Mouse (Mus musculus): ENCODE results near the gene Pdcd2l. TPM values are rescaled to one million over a fixed set of nuclear protein-coding genes. Genes with fewer than 3 reads are reported as not detected.
A peak's percentile ranks its signal among the peaks of the same experiment; 100 is the strongest.
"Not testable (repeated sequence)": the region's sequence is repeated elsewhere in the genome, so short reads cannot be mapped to it uniquely, and the experiment has no call there.

The Pdcd2l gene
- total and polyA plus RNA-seq, 2 experiments from 2014 or later, result 35.0 to 64.4 TPM

GRCm38 (mm10) chr7:34189376-34189989, 7.0 kb downstream of the Pdcd2l start:
- 92% methylated on average over 12 of the region's 12 CpGs for WGBS
- no peak for TF ChIP-seq CTCF (IDR thresholded peaks at IDR 0.05)
- no peak for ATAC-seq (ENCODE audit: low FRiP score)
- Histone ChIP-seq H3K27me3 (ENCODE audit: insufficient read depth, low read length) (no peaks in the 10 kb centered on the region), H3K4me3 (ENCODE audit: low read depth, low read length) (no peak overlapping the region), H3K36me3 (ENCODE audit: insufficient read depth, low read length) (peaks cover 56% of the 10 kb centered on the region), H3K4me2 (ENCODE audit: low read depth, low read length, poor library complexity, severe bottlenecking) (no peak overlapping the region), H3K4me1 (ENCODE audit: insufficient read depth, low read length) (no peaks in the 10 kb centered on the region), H3K9me3 (ENCODE audit: low read length) (no peaks in the 10 kb centered on the region), H3K9ac (replicated peaks; ENCODE audit: low read length, poor library complexity, severe bottlenecking) (no peak overlapping the region), H3K27ac (ENCODE audit: low read depth, low read length) (no peak overlapping the region)
- no peak for DNase-seq (ENCODE audit: low spot score)

DNA sequence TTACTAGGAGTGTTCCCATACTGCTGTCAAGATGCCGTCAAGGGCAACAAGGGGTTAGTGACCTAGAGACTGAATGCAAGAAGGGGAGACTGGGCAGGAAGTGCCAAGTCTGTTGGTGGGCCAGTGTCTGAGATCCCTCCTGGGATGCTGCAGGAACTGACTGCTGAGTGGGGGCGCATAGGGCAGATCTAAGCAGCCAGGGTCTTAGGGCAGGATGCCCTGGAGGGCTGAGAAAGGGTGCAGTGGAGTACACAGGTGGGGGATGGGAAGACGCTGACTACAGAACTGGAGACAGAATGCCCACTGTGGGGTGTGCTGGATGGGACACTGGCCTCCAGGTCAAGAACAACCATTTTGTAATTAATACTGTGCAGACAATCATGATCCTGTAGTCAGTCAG, 12.7 kb downstream of the Pdcd2l start:
- no peaks in the 10 kb centered on the region for H3K4me1 ChIP-seq (ENCODE audit: insufficient read depth, low read length)
- no peak overlapping the region for H3K4me2 ChIP-seq (ENCODE audit: low read depth, low read length, poor library complexity, severe bottlenecking)
- no peak overlapping the region for H3K4me3 ChIP-seq (ENCODE audit: low read depth, low read length)
- ATAC-seq (ENCODE audit: low FRiP score) (peak; percentile 31; the same call in 1 of the 2 replicates), DNase-seq (ENCODE audit: low spot score) (no peak)
- TF ChIP-seq CTCF (IDR thresholded peaks at IDR 0.05), result no peak
- WGBS, result 80% methylated on average over 3 of the region's 3 CpGs
- no peak overlapping the region for H3K27ac ChIP-seq (ENCODE audit: low read depth, low read length)
- no peaks in the 10 kb centered on the region for H3K9me3 ChIP-seq (ENCODE audit: low read length)
- H3K9ac ChIP-seq (replicated peaks; ENCODE audit: low read length, poor library complexity, severe bottlenecking), result no peak overlapping the region
- peaks cover 36% of the 10 kb centered on the region for H3K36me3 ChIP-seq (ENCODE audit: insufficient read depth, low read length)
- H3K27me3 ChIP-seq (ENCODE audit: insufficient read depth, low read length), result no peaks in the 10 kb centered on the region

DNA sequence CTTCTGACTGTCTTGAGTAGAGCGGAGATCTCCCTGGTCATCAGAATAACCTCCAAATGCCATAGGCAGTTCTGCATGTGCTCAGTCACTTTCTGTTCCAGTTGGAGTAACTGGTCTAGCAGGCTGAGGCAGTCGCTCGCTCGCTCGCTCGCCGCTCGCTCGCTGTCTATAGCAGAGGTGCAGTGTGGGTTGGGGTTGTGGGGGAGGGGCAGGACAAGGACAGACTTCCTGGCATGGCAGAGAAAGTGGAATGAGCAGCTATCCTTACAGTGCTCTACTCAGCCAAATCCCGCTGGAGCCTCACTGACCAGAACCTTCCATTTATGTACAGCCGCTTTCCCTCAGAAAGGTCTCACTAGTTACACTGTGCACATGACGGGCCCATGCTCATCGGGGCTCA, 13.1 kb downstream of the Pdcd2l start:
- DNase-seq (ENCODE audit: low spot score), result no peak
- peaks cover 33% of the 10 kb centered on the region for H3K36me3 ChIP-seq (ENCODE audit: insufficient read depth, low read length)
- no peak overlapping the region for H3K4me2 ChIP-seq (ENCODE audit: low read depth, low read length, poor library complexity, severe bottlenecking)
- H3K4me1 ChIP-seq (ENCODE audit: insufficient read depth, low read length), result no peaks in the 10 kb centered on the region
- no peaks in the 10 kb centered on the region for H3K9me3 ChIP-seq (ENCODE audit: low read length)
- no peak overlapping the region for H3K4me3 ChIP-seq (ENCODE audit: low read depth, low read length)
- no peak overlapping the region for H3K27ac ChIP-seq (ENCODE audit: low read depth, low read length)
- peak; percentile 41; the same call in 1 of the 2 replicates for ATAC-seq (ENCODE audit: low FRiP score)
- H3K9ac ChIP-seq (replicated peaks; ENCODE audit: low read length, poor library complexity, severe bottlenecking), result no peak overlapping the region
- no peaks in the 10 kb centered on the region for H3K27me3 ChIP-seq (ENCODE audit: insufficient read depth, low read length)
- no peak for TF ChIP-seq CTCF (IDR thresholded peaks at IDR 0.05)
- whole genome bisulfite sequencing, result 94% methylated on average over 13 of the region's 13 CpGs

GRCm38 (mm10) chr7:34176241-34176640, 20.2 kb downstream of the Pdcd2l start:
- WGBS, result 80% methylated on average over 6 of the region's 6 CpGs

DNA sequence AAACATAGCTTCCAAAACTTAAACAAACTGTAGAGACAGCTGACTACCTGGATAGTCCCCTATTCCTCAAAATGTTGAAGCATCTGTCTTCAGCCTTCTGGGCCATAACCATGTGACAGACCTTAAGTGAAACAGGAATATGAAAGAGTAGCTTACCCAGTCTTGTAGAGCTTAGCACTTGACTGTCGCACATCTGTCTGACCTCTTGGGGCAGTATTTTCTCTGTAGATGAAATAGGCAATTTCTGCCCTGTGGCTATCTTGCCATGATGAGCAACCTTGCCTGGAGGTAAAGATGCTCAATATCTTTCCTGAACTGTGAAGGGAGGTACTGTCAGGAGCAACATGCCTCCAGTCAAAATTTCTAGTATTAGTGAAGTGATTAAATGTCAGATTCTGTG, 24.2 kb downstream of the Pdcd2l start:
- H3K4me2 ChIP-seq (ENCODE audit: low read depth, low read length, poor library complexity, severe bottlenecking), result no peak overlapping the region
- ATAC-seq (ENCODE audit: low FRiP score) (no peak), DNase-seq (ENCODE audit: low spot score) (no peak)
- no peak overlapping the region for H3K9ac ChIP-seq (replicated peaks; ENCODE audit: low read length, poor library complexity, severe bottlenecking)
- 0 out of 2 replicates have a peak, but pooled peaks have one; percentile 11 for TF ChIP-seq CTCF (IDR thresholded peaks at IDR 0.05)
- H3K4me3 ChIP-seq (ENCODE audit: low read depth, low read length), result no peak overlapping the region
- no peaks in the 10 kb centered on the region for H3K4me1 ChIP-seq (ENCODE audit: insufficient read depth, low read length)
- 67% methylated on average over 1 of the region's 1 CpGs for WGBS
- H3K27me3 ChIP-seq (ENCODE audit: insufficient read depth, low read length), result no peaks in the 10 kb centered on the region
- H3K36me3 ChIP-seq (ENCODE audit: insufficient read depth, low read length), result no peaks in the 10 kb centered on the region
- no peak overlapping the region for H3K27ac ChIP-seq (ENCODE audit: low read depth, low read length)
- no peaks in the 10 kb centered on the region for H3K9me3 ChIP-seq (ENCODE audit: low read length)

More at GRCm38 (mm10) chr7:34176241-34176640, 20.2 kb downstream of the Pdcd2l start:
- not testable (repeated sequence) for H3K36me3 ChIP-seq (ENCODE audit: insufficient read depth, low read length); H3K27me3 ChIP-seq (ENCODE audit: insufficient read depth, low read length); DNase-seq (ENCODE audit: low spot score); H3K4me3 ChIP-seq (ENCODE audit: low read depth, low read length); H3K9me3 ChIP-seq (ENCODE audit: low read length); ATAC-seq (ENCODE audit: low FRiP score); H3K4me1 ChIP-seq (ENCODE audit: insufficient read depth, low read length); H3K4me2 ChIP-seq (ENCODE audit: low read depth, low read length, poor library complexity, severe bottlenecking); H3K9ac ChIP-seq (replicated peaks; ENCODE audit: low read length, poor library complexity, severe bottlenecking); H3K27ac ChIP-seq (ENCODE audit: low read depth, low read length)

DNA sequence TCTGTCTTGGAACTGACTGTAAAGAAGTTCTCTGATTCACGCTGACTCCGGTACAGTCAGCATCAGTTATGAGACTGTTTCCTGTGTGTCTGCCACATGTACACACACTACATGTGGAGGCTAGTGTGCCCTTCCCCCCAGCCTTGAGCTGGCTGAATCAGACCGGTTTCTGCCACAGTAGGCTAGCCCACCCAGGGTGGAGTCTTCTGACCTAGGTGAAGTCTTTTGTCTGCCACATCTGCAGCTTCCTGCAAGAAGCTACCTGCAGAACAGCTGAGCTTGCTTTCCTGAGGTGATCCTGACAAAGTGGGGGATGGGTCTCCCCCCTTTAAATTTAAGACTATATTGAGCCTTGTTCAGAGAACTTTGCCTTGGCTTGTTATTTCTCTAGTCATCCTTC, 27.0 kb downstream of the Pdcd2l start, which contains the start of gene Uba2:
Gene Uba2, minus strand, starts transcription at position 146 of the 400 bp plus-strand sequence.
- peak within 1 kb of the TSS; percentile 90 for H3K9ac ChIP-seq (replicated peaks; ENCODE audit: low read length, poor library complexity, severe bottlenecking)
- TF ChIP-seq CTCF (IDR thresholded peaks at IDR 0.05), result no peak
- no peaks in the 10 kb centered on the region for H3K4me1 ChIP-seq (ENCODE audit: insufficient read depth, low read length)
- no peaks in the 10 kb centered on the region for H3K27me3 ChIP-seq (ENCODE audit: insufficient read depth, low read length)
- no peaks in the 10 kb centered on the region for H3K36me3 ChIP-seq (ENCODE audit: insufficient read depth, low read length)
- H3K4me3 ChIP-seq (ENCODE audit: low read depth, low read length), result peak within 1 kb of the TSS; percentile 88
- no peak for DNase-seq (ENCODE audit: low spot score)
- H3K9me3 ChIP-seq (ENCODE audit: low read length), result no peaks in the 10 kb centered on the region
- no peak for ATAC-seq (ENCODE audit: low FRiP score)
- 81% methylated on average over 3 of the region's 3 CpGs for WGBS
- peak within 1 kb of the TSS; percentile 84 for H3K27ac ChIP-seq (ENCODE audit: low read depth, low read length)
- H3K4me2 ChIP-seq (ENCODE audit: low read depth, low read length, poor library complexity, severe bottlenecking), result peak within 1 kb of the TSS; percentile 65

All from midbrain, postnatal 0 days (tissue).